Mouse (Mus musculus) thymus, adult 2 months (tissue): Measurements from ENCODE around the gene Gm20388.

ENCODE experiments used
- CTCF ChIP-seq: fragments of 200-500 bp; IDR thresholded peaks from 2 replicates; pipeline ENCODE4 v1.5.1; 2012; ENCODE audit warnings: mild to moderate bottlenecking, control low read depth, low read length, moderate library complexity, borderline replicate concordance; ENCODE audit not compliant: control insufficient read depth, poor library complexity, insufficient read depth; ENCODE audit errors: extremely low read depth
- POLR2A ChIP-seq: fragments of 200-500 bp; IDR thresholded peaks from 2 replicates; pipeline ENCODE4 v1.6.1; 2012; ENCODE audit warnings: mild to moderate bottlenecking, low read length, control low read depth, moderate library complexity; ENCODE audit not compliant: control insufficient read depth, poor library complexity, insufficient read depth; ENCODE audit errors: extremely low read depth

GRCm38 (mm10) chr8:123376106-123376505, 3465.5 kb downstream of the Gm20388 start:
- TF ChIP-seq CTCF (no peak), POLR2A (no peak)
